Mouse (Mus musculus): ENCODE data around the gene B4galnt1. TPM values are rescaled to one million over a fixed set of nuclear protein-coding genes. Genes with fewer than 3 reads are reported as not detected.
"Not testable (repeated sequence)": the region's sequence is repeated elsewhere in the genome, so short reads cannot be mapped to it uniquely, and the experiment has no call there.

The B4galnt1 gene
- polyA plus RNA-seq, 1 experiment from 2014 or later: 93.4 TPM

DNA sequence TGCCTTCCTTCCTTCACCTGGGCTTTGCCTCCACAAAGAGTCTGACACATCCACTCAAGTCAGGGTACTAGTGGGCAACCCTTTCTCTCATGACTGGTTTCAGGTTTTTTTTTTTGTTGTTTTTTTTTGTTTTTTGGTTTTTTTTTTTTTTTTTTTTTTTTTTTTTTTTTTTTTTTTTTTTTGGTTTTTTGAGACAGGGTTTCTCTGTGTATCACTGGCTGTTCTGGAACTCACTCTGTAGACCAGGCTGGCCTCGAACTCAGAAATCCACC is 27.0 kb downstream of the B4galnt1 start:
- not testable (repeated sequence) for H3K9ac ChIP-seq (replicated peaks; ENCODE audit: low read depth, low read length); H3K27ac ChIP-seq (ENCODE audit: low read depth, low read length); ATAC-seq (ENCODE audit: low read depth); H3K4me2 ChIP-seq (ENCODE audit: low read depth, low read length); H3K4me3 ChIP-seq (ENCODE audit: low read depth, low read length); H3K9me3 ChIP-seq (ENCODE audit: control insufficient read depth, low read length); H3K27me3 ChIP-seq (ENCODE audit: control insufficient read depth, insufficient read depth, low read length)
- Histone ChIP-seq H3K4me1 (ENCODE audit: control insufficient read depth, insufficient read depth, low read length) (peaks cover 39% of the 10 kb centered on the region), H3K36me3 (ENCODE audit: control insufficient read depth, insufficient read depth, low read length) (peaks cover 11% of the 10 kb centered on the region; the same call in 1 of the 2 replicates)
- 84% methylated on average over 1 of the region's 1 CpGs for WGBS

DNA sequence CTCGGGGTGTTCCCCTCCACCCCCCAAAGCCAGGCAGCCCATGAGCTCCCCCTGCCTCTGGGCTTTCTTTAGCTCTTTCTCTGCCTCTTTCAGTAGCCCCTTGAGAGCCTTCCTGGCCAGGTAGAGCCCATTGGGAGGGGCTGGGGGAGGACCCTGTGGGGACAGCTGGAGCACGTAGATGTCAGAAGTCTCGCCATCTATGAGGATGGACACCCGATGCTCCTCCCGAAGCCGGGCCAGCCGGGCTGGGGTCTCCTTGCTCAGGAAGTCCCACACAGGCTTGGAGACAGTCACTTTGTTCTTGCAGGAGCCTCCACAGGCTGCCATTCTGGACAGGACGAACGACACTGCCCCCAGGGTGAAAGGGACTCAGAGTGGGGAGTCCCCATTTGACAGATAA is 28.0 kb downstream of the B4galnt1 start:
- no peak overlapping the region for H3K9ac ChIP-seq (replicated peaks; ENCODE audit: low read depth, low read length)
- H3K36me3 ChIP-seq (ENCODE audit: control insufficient read depth, insufficient read depth, low read length): peaks cover 11% of the 10 kb centered on the region; the same call in 1 of the 2 replicates
- H3K4me2 ChIP-seq (ENCODE audit: low read depth, low read length): no peak overlapping the region
- H3K4me3 ChIP-seq (ENCODE audit: low read depth, low read length): no peak overlapping the region
- no peaks in the 10 kb centered on the region for H3K9me3 ChIP-seq (ENCODE audit: control insufficient read depth, low read length)
- H3K4me1 ChIP-seq (ENCODE audit: control insufficient read depth, insufficient read depth, low read length): peaks cover 35% of the 10 kb centered on the region
- ATAC-seq (ENCODE audit: low read depth): no peak
- no peaks in the 10 kb centered on the region for H3K27me3 ChIP-seq (ENCODE audit: control insufficient read depth, insufficient read depth, low read length)
- WGBS: 79% methylated on average over 9 of the region's 9 CpGs
- H3K27ac ChIP-seq (ENCODE audit: low read depth, low read length): no peak overlapping the region

- Histone ChIP-seq H3K4me2 (ENCODE audit: low read depth, low read length) (peak overlapping the region; percentile 84), H3K9me3 (ENCODE audit: control insufficient read depth, low read length) (no peaks in the 10 kb centered on the region), H3K36me3 (ENCODE audit: control insufficient read depth, insufficient read depth, low read length) (peaks cover 23% of the 10 kb centered on the region), H3K4me3 (ENCODE audit: low read depth, low read length) (peak overlapping the region; percentile 97), H3K4me1 (ENCODE audit: control insufficient read depth, insufficient read depth, low read length) (peaks cover 27% of the 10 kb centered on the region), H3K9ac (replicated peaks; ENCODE audit: low read depth, low read length) (peak overlapping the region; percentile 95), H3K27me3 (ENCODE audit: control insufficient read depth, insufficient read depth, low read length) (no peaks in the 10 kb centered on the region), H3K27ac (ENCODE audit: low read depth, low read length) (peak overlapping the region; percentile 86)
- peak; percentile 39; the same call in 1 of the 2 replicates for ATAC-seq (ENCODE audit: low read depth)
- WGBS: 18% methylated on average over 22 of the region's 22 CpGs
Observed at GRCm38 (mm10) chr10:127194428-127195327, 29.7 kb downstream of the B4galnt1 start.

- no peaks in the 10 kb centered on the region for H3K9me3 ChIP-seq (ENCODE audit: control insufficient read depth, low read length)
- ATAC-seq (ENCODE audit: low read depth): peak; percentile 66
- H3K36me3 ChIP-seq (ENCODE audit: control insufficient read depth, insufficient read depth, low read length): peaks cover 29% of the 10 kb centered on the region
- peak within 1 kb of the TSS; percentile 97 for H3K4me3 ChIP-seq (ENCODE audit: low read depth, low read length)
- peak within 1 kb of the TSS; percentile 84 for H3K4me2 ChIP-seq (ENCODE audit: low read depth, low read length)
- H3K9ac ChIP-seq (replicated peaks; ENCODE audit: low read depth, low read length): peak within 1 kb of the TSS; percentile 95
- H3K4me1 ChIP-seq (ENCODE audit: control insufficient read depth, insufficient read depth, low read length): peaks cover 19% of the 10 kb centered on the region
- no peaks in the 10 kb centered on the region for H3K27me3 ChIP-seq (ENCODE audit: control insufficient read depth, insufficient read depth, low read length)
- H3K27ac ChIP-seq (ENCODE audit: low read depth, low read length): peak within 1 kb of the TSS; percentile 86
- 0% methylated on average over 35 of the region's 47 CpGs for WGBS
Observed at GRCm38 (mm10) chr10:127195328-127196129, 30.5 kb downstream of the B4galnt1 start, which contains the start of gene Dtx3. Dtx3 (minus strand) TSS chr10:127195728.

DNA sequence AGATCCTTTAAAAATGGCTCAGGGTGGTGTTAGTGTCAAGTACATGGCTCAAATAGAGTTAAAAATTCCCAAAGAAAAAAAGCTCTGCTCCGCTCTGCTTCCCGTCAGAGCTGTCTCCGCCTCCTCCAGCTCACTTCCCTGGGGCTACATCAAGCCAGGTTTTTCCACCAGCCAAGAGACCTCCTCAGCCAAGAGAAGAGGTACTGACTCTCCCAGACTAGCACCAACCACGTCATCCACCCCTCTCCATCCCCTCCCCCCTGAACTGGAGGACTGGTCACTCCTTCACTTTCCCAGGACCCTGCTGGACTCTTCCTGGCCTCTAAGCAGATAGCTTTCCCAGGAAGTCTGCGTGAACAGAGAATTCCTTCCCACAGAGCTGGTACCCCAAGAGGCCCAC is 31.4 kb downstream of the B4galnt1 start:
- Histone ChIP-seq H3K4me1 (ENCODE audit: control insufficient read depth, insufficient read depth, low read length) (peaks cover 16% of the 10 kb centered on the region), H3K4me2 (ENCODE audit: low read depth, low read length) (peak overlapping the region; percentile 84), H3K36me3 (ENCODE audit: control insufficient read depth, insufficient read depth, low read length) (peaks cover 29% of the 10 kb centered on the region), H3K27me3 (ENCODE audit: control insufficient read depth, insufficient read depth, low read length) (no peaks in the 10 kb centered on the region), H3K4me3 (ENCODE audit: low read depth, low read length) (peak overlapping the region; percentile 97), H3K9ac (replicated peaks; ENCODE audit: low read depth, low read length) (peak overlapping the region; percentile 95; the same call in 1 of the 2 replicates), H3K9me3 (ENCODE audit: control insufficient read depth, low read length) (no peaks in the 10 kb centered on the region), H3K27ac (ENCODE audit: low read depth, low read length) (peak overlapping the region; percentile 86)
- WGBS: 4% methylated on average over 5 of the region's 5 CpGs
- peak; percentile 52; the same call in 1 of the 2 replicates for ATAC-seq (ENCODE audit: low read depth)

- H3K4me3 ChIP-seq (ENCODE audit: low read depth, low read length): no peak overlapping the region
- ATAC-seq (ENCODE audit: low read depth): no peak
- no peaks in the 10 kb centered on the region for H3K9me3 ChIP-seq (ENCODE audit: control insufficient read depth, low read length)
- H3K36me3 ChIP-seq (ENCODE audit: control insufficient read depth, insufficient read depth, low read length): peaks cover 29% of the 10 kb centered on the region
- H3K27ac ChIP-seq (ENCODE audit: low read depth, low read length): no peak overlapping the region
- peaks cover 16% of the 10 kb centered on the region for H3K4me1 ChIP-seq (ENCODE audit: control insufficient read depth, insufficient read depth, low read length)
- H3K27me3 ChIP-seq (ENCODE audit: control insufficient read depth, insufficient read depth, low read length): no peaks in the 10 kb centered on the region
- no peak overlapping the region for H3K9ac ChIP-seq (replicated peaks; ENCODE audit: low read depth, low read length)
- WGBS: 91% methylated on average over 8 of the region's 8 CpGs
- no peak overlapping the region for H3K4me2 ChIP-seq (ENCODE audit: low read depth, low read length)
Observed at GRCm38 (mm10) chr10:127197104-127197503, 32.1 kb downstream of the B4galnt1 start.

GRCm38 (mm10) chr10:127197505-127198110 is 32.6 kb downstream of the B4galnt1 start:
- Histone ChIP-seq H3K9ac (replicated peaks; ENCODE audit: low read depth, low read length) (no peak overlapping the region), H3K4me1 (ENCODE audit: control insufficient read depth, insufficient read depth, low read length) (peaks cover 16% of the 10 kb centered on the region), H3K4me3 (ENCODE audit: low read depth, low read length) (no peak overlapping the region), H3K27ac (ENCODE audit: low read depth, low read length) (no peak overlapping the region), H3K36me3 (ENCODE audit: control insufficient read depth, insufficient read depth, low read length) (peaks cover 25% of the 10 kb centered on the region), H3K27me3 (ENCODE audit: control insufficient read depth, insufficient read depth, low read length) (no peaks in the 10 kb centered on the region), H3K9me3 (ENCODE audit: control insufficient read depth, low read length) (no peaks in the 10 kb centered on the region), H3K4me2 (ENCODE audit: low read depth, low read length) (no peak overlapping the region)
- no peak for ATAC-seq (ENCODE audit: low read depth)
- 72% methylated on average over 11 of the region's 11 CpGs for WGBS

- Histone ChIP-seq H3K4me3 (ENCODE audit: low read depth, low read length) (no peak overlapping the region), H3K36me3 (ENCODE audit: control insufficient read depth, insufficient read depth, low read length) (peaks cover 23% of the 10 kb centered on the region), H3K27ac (ENCODE audit: low read depth, low read length) (no peak overlapping the region), H3K9me3 (ENCODE audit: control insufficient read depth, low read length) (no peaks in the 10 kb centered on the region), H3K9ac (replicated peaks; ENCODE audit: low read depth, low read length) (no peak overlapping the region), H3K27me3 (ENCODE audit: control insufficient read depth, insufficient read depth, low read length) (no peaks in the 10 kb centered on the region), H3K4me2 (ENCODE audit: low read depth, low read length) (no peak overlapping the region), H3K4me1 (ENCODE audit: control insufficient read depth, insufficient read depth, low read length) (peaks cover 16% of the 10 kb centered on the region)
- ATAC-seq (ENCODE audit: low read depth): no peak
- 70% methylated on average over 2 of the region's 2 CpGs for WGBS
Observed at GRCm38 (mm10) chr10:127198492-127198891, 33.5 kb downstream of the B4galnt1 start.

Measured in neural tube, embryonic 14.5 days (tissue).